Mouse (Mus musculus) CD4-positive, CD25-positive, alpha-beta regulatory T cell, adult 2 months (primary cell): ENCODE data around the gene Ninj2.
"Not testable (repeated sequence)": the region's sequence is repeated elsewhere in the genome, so short reads cannot be mapped to it uniquely, and the experiment has no call there.

Experiments used
- DNase-seq: peaks from one replicate; pipeline ENCODE4 v3.0.0-alpha.2; 2012; ENCODE audit warnings: low read depth, low spot score

The Ninj2 gene

DNA sequence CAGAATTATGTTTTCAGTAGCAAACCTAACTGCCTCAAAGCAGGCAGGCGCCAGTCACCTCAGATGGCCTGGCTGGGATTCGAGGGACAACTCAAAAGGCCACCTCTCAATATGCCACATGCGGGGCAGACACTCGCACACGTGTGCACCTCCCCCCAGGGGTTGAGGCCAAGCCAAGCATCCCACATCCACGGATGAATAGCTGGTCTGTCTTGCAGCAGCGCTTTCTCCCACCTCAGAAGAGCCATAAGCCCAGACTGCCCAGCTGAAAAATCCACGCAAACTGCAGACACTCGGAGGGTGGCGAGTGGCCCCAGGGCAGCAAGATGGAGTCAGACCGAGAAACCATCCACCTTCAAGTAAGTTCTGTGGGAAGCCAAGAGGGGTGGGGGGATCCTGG, at the start of gene Ninj2:
Ninj2 (plus strand) TSS at position 251 of the 400 bp plus-strand sequence.
- no peak for DNase-seq

DNA sequence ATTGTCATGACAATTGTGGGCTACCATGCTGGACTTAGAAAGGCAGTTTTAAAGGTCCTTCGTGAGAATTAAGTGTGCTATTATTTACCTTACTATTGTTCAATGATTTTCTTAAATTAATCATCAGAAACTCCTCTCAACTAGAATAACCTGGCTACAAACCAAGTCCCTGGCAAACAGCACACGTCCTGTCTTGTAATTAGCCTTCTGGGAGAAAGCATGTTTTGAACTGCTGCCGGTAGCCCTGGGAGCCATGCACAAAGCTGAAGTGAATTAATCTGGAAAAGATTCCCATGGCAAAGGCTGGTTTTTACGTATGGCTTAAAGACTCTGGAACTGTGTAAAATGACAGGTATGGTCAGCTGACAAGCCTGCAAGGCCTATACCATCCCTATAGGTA, 47.7 kb upstream of the Ninj2 start:
- no peak for DNase-seq

DNA sequence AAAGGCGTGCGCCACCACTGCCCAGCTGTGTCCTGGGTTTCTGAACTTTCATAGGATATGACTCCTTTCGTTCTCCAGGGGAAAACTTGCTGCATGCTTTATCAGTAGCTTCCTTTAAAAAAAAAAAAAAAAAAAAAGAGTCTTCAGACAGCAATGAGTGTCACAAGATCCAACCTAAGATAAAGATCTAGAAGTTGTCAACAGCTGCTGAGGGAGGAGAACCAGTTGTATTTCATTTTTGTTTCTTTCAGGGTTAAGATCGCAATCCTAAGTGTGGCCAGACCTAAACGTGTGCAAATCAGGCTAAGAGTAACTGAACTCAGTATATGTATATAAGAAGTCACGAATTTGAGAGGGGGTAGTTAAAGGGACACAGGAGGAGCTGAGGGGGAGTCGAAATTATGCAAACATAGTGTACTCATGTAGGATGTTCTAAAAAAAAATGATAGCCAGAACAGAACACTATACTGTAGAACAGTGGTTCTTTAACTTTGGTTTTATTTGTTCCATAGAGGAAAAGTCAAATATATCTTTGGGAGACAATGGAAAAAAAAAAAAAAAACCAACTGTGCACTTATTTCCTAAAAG, 45.4 kb upstream of the Ninj2 start:
- peak; percentile 55 for DNase-seq

DNA sequence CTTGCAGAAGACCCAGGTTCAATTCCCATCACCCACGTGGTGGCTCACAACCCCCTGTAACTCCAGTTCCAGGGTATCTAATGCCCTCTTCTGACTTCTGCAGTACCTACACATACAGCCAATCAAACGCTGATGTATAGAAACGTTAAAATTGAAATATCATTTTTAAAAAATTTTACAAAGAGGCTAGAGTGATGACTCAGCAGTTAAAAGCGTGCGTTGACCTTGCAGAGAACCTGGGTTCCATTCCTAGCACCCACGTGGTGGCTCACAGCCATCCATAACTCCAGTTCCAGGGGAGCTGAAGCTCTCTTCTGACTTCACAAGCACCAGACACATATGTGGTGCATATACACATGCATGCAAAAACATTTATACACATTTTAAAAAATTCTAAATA, 38.7 kb upstream of the Ninj2 start:
- no peak for DNase-seq

DNA sequence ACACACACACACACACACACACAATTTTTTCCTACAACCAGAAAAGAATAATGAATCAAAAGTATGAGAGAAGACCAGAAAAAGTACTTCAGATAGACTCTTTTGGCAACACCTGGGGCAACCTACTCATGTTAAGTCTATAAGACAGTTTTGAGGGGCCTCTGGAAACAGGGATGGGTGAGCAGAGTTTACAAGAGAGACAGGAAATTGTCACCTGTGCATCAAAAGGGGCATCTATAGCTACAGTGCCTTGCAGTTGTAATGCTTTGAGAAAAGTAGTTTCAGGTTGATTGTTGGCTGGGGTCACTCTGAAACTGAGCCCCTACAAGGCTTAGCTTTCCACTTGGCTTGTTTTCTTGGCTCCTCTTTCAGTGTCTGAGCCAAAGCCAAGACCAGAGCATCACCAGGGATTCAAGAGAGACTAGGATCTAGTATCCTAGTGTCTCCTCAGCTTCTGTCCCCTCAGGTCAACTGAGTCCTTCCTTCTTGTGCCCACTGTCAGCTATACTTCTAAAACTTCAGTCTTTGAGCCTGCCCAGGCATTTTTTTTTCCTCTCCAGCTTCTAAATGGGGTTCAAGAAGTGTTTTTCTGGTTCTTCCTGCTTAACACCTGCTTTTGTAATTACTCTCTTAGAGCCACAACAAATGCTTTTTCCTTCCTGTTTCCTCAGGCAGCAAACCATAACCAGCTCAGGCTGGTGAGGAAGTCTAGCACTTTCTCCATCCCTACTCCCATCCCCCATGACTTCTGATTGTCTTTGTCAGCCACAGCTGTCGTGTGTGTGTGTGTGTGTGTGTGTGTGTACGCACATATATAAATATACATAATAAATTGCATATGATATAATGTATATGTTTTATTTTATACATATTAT, 37.2 kb upstream of the Ninj2 start:
- peak; percentile 54 for DNase-seq

DNA sequence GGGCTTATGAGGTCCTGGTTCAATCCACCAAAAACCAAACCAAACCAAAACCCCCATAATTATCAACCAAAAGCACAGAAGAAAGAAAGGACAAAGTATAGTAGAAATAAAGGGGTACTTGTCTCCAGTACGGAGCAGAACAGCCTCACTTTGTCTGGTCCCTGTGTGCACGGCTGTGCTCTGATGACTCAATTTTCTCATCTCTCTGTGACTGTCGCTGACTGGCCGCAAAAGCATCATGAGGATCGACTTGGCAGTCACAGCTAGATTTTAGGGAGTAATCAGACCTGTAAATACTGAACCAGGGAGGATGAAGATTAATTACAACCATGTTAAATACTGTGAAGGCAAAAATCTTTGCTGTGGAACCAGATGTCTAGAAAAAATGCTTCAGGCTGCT, 30.2 kb upstream of the Ninj2 start:
- DNase-seq = no peak

DNA sequence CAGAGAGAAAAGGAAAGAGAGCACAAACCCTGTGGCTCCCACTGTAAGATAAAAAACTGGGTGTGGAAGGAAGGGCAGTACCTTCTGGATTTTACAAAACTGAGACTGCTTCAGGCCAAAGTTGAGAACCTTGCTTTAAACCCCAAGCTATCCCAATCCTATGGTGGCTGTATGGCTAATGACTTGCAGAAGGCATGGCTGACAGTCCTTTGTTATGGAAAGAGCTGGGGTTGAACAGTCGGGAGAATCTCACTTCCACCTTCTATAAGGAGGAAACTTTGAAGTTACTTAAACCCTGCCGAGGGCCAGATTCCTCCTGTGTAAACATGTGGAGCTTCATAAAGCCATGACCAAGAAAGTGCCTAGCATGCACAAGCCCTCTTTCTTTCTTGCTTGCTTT, 28.5 kb upstream of the Ninj2 start:
- no peak for DNase-seq

DNA sequence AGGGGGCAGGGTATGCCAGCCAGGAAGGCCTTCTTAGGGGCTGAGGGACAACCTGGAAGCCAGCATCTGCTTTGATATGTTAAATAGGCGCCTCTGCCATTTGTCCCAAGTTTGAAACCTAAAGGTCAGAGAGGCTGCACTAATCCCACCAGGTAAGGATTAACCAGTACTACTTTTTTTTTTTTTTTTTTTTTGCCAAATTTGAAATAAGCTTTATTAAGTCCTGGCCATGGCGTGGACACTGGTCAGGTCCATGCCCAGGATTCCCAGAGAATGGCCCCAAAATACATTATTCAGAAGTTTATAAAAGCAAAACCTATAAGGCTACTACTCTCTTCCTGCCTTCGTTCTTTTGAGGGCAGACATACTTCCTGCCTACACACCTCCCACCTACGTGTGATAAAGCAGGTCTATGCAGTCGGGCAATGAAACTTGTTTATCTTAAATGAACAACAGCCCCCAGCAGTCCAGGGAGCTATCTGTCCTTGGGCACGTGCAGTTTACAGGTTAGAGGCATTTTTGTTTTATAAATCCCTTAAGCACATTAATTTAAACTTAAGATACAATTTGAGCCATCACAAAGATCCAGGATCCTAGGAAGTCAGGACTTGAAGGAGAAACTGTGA, 27.5 kb upstream of the Ninj2 start:
- DNase-seq = peak; percentile 75

DNA sequence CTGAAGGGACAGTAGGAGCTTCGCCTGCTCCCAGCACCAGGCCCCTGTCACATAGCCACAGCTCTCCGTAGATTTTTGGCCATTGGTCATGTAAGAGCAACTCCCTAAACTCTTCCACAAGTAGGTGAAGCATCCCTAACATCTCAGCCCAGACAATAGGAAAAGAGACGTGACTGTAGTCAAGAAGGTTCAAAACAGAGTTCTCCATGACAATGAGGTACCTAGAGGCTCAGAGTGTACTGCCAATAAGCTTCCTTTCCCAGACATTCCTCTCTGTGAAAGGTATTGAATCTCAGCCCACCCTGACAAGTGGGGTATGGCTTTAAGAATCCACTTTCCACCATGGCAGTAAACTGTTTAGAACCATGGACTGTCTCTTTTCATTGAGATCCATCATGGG, 23.6 kb upstream of the Ninj2 start:
- DNase-seq = no peak

DNA sequence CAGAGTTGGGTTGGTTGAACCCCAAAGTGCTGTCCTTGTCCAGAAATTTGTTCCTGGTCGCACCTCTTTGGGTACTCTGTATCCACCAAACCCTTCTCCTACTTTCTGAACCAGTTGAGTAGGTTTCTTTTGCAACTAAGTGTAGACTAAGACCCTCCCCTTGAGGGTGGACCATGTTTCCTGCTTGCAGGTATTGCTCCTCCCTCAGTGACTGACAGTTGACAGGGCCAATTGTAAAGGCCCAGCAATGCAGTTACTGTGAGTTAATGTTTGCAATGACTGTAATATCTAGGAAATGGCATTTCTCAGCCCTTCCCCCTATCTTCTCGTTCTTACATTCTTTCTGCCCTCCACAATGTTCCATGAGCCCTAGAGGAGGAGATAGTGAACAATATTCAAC, 20.5 kb upstream of the Ninj2 start:
- DNase-seq = peak; percentile 68

DNA sequence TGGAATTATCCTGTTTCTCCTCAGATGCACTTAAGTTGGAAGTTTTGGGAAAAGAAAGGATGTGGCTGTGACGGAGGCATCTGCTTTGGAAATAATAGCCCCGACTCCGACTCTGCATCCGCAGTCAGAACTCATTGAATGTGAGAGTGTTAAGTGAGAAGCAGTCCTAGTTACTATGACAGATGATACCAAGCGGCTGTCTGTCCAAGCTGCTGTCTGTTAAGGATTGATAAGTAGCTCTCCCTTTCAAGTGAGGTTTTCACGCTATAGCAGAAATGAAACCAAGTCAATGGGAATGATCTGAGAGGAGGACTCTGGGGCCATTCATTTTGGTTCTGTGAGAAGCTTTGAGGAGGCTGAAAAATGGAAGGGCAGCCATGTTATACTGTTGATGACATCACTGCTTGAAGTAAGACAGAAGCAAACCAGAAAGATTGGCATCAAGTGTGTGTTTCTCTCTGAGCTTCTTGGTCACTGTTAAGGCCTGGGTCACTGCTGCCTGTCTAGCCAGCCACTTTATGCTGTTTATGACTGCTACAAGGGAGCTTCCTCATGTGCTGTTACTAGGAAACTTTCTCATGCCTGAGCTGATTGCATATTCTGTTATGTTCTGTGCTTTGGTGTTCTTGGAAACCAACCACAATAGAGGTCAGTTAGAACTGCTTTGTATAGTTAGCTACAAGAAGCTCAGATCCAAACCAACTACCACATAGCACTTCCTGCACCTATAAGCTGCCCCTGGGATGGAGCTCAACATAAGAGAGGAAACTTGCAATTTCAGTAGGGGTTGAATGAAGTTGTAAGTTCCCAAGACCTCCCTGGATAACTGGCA, 16.3 kb upstream of the Ninj2 start:
- peak; percentile 32 for DNase-seq

DNA sequence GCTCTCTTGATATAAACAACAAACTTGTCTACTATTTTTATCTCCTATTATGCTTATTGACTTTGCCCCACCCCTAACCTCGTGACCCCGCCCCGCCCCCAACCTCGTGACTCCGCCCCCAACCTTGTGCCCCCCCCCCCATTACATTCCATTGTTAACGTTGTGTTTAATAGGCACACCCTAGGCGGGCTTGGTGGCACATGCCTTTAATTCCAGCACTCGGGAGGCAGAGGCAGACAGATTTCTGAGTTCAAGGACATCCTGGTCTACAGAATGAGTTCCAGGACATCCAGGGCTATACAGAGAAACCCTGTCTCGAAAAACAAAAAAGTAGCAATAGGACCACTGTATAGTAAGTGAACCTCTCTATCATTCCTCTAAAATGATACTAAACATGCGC, 13.6 kb upstream of the Ninj2 start:
- no peak for DNase-seq

DNA sequence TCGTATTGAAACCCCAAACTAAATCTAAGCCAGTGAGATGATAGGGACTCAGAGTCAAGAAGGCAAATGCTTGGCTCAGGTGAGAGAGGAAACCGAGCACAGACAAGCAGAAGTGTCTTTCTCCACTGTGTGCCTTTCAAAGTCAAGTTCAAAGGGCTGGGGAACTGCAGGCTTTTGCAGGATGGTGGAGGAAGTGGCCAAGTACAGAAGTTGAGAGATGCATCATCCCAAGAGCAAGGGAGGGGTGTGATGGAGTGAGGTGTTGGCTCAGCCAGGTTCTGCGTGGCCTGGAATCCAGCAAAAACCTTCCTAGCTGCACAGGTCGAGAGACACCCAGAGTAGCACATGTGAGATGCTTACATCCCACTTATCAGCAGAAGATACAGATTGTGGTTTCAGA, 11.6 kb upstream of the Ninj2 start:
- DNase-seq = peak; percentile 67

DNA sequence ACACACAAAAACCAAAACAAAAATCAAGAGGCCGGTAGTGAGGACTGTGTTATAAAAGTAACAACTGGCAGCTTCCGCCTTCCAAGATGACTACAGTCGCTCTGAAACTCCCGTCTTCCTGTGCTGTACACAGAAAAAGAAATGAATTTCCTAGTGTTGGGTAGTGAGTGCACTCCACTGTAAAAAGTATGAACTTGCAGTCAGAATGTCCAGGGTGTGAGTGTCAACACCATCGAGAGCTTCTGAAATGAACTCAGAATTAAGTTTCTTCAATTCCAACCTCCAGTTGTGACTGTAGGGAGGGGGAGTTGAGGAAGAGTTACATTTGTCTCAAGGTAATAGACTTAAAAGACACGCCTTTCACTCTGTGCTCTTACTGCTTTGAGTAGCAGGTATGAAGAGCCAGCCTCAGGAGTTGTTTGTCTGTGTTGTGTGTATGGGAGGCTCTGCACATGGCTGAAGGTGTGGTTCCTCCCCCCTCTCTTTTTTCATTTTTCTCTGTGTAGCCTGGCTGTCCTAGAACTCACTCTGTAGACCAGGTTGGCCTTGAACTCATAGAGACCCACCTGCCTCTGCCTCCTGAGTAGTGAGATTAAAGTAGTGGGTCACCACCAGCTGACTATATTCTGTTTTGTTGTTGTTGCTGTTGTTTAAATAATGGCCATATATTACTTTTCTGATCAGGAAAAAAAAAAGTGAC, 10.7 kb upstream of the Ninj2 start:
- DNase-seq = peak; percentile 70

DNA sequence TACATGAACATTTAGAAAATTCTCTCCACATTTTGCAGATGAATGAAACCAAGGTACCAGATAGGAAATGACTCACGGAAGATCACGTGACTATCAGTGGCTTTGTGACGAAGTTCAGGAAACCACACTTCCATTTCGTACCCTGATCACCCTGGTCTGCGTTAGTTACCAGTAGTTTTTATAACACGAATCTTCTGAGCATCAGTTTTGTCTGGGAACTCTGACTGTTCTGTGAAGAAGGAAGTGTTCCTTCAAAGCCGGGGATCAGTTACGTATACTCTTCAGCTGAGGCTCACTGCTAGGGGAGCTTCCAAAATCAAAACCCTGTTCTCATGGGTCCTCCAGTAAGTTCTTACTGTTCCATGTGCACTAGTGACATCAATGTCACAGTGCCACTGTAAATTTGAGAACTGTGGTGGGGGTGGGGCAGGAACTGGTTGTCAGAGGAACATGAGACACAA, 10.2 kb upstream of the Ninj2 start:
- peak; percentile 94 for DNase-seq

DNA sequence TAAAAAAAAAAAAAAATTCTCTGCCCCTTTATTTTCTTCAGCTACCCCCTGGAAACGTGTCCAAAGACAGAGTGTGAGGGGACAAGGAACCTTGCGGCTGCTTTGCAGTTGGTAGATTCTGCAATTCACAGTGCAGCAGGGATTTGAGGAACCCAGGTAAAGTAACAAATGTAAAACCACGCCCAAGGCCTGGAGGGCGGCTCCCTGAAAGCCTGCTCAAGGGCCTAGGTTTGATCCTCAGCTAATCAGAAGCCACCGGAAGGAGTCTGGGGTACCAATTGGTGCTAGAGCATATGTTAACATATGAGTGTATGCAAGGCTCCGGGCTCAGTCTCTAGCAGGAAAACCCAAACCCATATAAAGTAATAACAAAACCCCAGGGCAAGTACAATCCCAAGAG, 9.7 kb upstream of the Ninj2 start:
- DNase-seq = peak; percentile 75

DNA sequence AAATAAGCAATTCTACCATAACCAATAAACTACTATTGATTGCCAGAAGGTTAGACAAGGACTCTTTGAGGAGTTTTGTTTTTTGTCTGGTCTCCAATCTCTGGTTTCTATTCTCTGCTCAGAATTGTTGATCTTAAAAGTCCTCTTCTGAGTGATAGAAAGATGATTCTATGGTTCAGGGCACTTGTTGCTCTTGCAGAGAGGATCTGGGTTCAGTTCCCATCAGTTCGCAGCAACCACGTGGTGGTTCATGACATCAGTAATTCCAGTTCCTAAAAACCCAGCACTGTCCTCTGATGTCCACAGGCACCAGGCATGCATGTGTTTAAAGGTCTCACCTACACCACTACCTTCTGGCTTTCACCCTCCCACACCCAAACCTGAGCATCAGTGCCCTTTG, 8.2 kb upstream of the Ninj2 start:
- no peak for DNase-seq

DNA sequence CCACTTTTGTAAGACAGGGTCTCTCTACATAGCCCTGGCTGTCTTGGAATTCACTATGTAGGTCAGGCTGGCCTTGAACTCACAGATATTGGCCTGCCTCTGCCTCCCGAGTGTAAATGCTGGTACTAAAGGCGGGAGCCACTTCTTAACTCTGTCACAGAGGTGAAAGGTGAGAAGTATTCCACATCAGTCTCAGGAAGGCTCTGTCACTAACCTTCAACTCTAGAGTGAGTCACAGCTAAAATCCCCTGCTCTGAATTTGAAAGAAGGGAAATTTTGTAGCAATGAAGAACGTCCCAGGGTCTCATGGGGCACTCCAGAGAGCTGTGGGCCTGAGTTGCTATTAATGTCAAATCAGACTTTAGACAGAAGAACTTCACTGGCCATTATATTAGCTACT, 7.3 kb upstream of the Ninj2 start:
- DNase-seq = peak; percentile 52

DNA sequence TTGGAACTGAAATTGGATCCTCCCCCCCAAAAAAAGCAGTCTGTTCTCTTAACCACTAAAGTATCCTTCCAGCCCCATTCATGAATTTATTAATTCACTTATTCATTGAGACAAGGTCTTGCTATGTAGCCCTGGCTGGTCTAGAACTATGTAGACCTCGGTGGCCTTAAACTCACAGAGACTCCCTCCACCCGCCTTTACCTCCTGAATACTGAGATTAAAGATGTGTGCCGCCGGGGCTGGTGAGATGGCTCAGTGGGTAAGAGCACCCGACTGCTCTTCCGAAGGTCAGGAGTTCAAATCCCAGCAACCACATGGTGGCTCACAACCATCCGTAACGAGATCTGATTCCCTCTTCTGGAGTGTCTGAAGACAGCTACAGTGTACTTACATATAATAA, 6.1 kb upstream of the Ninj2 start:
- not testable (repeated sequence) for DNase-seq

DNA sequence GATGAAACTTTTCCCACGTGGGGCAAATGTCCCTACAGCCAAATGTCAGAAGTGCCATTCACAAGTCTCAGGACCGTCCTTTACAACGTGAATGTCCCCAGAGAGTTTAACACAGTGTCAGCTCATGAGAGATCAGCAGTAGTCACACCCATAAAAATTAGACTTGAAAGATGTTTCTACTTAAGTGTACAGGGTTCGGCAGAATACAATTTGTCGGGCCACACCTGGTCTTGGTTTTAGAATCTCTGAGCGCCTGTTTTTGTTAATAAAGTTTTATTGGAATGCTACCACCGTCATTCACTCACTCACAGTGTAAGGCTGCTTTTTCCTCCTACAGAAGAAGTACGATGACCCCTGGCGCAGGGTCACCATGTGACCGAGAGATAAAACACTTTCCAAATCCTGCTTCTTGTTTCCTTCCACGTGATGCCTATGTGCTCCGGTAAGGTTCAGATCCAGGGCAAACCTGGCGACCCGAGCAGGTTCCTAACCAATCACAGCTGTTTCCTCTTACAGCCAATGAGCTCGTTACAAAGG, 2.4 kb upstream of the Ninj2 start:
- DNase-seq = no peak

DNA sequence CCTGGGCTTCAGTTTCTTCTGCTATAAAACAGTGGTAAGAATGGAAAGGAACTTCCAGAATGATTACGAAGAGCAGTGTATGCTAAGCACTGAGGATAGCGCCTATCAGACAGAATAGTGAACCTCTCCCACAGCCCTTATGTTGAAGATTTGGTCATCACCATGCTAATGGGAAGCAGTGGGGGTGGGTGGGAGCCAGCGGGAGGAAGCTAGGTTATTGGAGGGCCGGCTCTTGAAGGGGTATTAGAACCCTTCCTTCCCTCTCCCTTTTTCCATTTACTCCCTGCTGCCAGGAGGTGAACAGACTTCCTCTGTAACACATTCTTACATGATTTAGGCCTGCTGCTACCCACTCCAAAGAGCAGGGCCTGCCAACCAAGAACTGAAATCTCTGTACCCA, 1.2 kb upstream of the Ninj2 start:
- DNase-seq = no peak
